Mouse (Mus musculus): ENCODE measurements around the gene Nop9.

The Nop9 gene

GRCm38 (mm10) chr14:55745180-55745860 is at the start of gene Nop9, which contains the start of gene Dhrs1:
Gene Nop9 (plus strand): TSS chr14:55745693.
Gene Dhrs1 (minus strand): TSS chr14:55745690.
- in situ Hi-C loops (cut with MboI; ENCODE audit: unreplicated experiment in 2 of 2), result no loop called here

DNA sequence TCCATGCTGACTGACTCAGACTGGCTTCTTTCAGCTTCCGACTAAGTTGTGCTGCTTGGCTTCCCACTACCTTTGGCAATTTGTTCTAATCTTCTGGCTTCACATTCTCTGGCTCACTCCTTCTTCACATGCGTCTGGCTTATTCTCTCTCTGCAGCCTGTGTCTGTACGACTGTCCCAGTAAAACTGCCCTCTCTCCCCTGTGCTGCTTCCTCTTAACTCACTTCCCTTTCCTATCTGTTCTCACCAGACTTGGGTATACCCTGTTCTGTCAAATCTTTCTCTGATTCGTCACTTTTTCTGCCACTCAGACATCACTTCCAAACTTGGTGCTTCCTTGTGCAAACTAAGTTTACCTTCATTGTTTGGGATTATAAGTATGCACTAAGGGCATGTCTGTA is 48.3 kb upstream of the Nop9 start:
- in situ Hi-C loops (cut with MboI; ENCODE audit: unreplicated experiment in 2 of 2), result no loop called here

- in situ Hi-C loops (cut with MboI; ENCODE audit: unreplicated experiment in 2 of 2), result no loop called here
Measured at GRCm38 (mm10) chr14:55701131-55701530, 44.4 kb upstream of the Nop9 start.

GRCm38 (mm10) chr14:55702761-55703160 is 42.7 kb upstream of the Nop9 start:
- in situ Hi-C loops (cut with MboI; ENCODE audit: unreplicated experiment in 2 of 2), result no loop called here

DNA sequence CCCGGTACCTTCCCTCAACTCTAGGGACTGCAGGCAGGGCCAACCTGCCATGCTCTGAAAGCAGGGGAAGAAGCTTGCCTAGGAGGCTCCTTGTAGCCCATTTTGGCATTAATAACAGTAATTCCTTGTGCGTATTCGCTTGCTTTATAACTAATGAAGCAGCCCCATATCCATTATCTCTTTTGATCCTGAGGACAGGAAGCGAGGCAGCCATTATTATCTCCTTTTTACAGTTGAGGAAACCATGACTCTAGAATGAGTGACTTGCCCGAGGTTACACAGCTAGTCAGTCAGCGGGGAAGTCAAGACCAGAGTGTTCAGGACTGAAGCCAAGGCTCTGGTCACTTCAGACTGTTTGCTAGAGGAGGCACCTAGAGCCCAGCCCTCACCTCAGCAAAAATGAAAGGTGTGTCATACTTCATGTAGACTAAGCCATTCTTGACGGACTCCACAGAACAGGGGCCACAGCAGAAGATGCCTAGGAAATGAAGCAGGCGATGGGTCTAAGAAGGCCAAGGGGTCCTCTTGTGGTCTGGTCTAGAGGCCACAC is 39.4 kb upstream of the Nop9 start:
- in situ Hi-C loops (cut with MboI; ENCODE audit: unreplicated experiment in 2 of 2), result no loop called here

- in situ Hi-C loops (cut with MboI; ENCODE audit: unreplicated experiment in 2 of 2), result no loop called here
Measured at GRCm38 (mm10) chr14:55707397-55707796, 38.1 kb upstream of the Nop9 start.

DNA sequence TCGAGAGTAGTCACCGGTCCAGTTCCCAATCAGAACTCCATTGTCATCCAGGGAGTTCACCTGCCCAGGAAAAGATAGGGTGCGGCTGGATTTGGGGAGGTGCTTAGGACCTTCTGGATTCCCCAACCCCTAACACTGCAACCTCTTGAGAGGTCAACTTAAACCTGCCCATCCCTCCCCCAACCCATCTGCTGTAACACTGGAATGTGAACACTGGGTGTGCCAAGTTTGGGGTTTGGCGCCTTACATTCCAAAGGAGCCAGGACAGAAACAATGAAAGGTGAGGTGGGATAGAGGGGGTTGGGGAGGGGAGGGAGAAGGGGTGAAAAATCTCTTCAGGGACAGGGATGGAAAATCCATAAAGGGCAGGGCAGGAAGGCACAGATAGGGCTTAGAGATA is 36.0 kb upstream of the Nop9 start:
- in situ Hi-C loops (cut with MboI; ENCODE audit: unreplicated experiment in 2 of 2), result no loop called here

- in situ Hi-C loops (cut with MboI; ENCODE audit: unreplicated experiment in 2 of 2), result no loop called here
Measured at GRCm38 (mm10) chr14:55711786-55712185, 33.7 kb upstream of the Nop9 start.

DNA sequence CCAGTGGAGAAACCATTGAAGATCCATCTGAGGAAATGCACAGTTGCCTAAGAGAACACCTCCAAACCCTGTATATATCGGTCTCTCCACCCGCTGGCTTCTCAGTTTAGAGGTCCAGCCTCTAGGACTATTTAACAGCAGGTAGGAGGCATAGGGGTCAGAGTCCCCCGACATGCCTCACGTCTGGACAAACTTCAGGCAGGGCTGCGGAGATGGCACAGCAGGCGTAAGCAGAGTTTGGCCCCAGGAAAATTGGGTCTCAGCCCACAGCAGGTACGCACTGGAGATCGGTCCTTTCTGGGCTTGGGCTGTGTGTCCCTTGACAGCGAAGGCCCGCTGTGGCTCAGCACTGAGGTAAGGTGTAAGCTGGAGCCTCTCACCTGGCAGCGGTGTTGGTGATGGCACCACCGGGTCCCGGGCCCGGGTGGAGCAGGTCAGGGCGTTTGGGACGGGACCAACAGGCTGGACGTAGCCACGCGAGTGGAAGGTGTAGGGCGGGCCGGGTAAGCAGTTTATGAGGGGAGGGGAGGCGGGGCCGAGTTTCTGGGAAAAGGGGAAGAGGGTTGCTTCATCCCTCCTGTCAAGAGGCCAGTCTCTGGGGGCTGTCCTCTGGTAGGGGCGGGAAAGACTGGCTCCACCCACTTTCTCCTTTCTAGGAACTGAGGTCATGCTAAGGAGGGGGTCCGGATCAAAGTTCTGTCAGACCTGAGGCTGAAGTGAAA is 32.3 kb upstream of the Nop9 start:
- in situ Hi-C loops (cut with MboI; ENCODE audit: unreplicated experiment in 2 of 2), result no loop called here

- in situ Hi-C loops (cut with MboI; ENCODE audit: unreplicated experiment in 2 of 2), result no loop called here
Measured at GRCm38 (mm10) chr14:55713729-55714122, 31.8 kb upstream of the Nop9 start, which contains the start of gene Tgm1. Gene Tgm1 (minus strand): TSS chr14:55713926.

GRCm38 (mm10) chr14:55714893-55715292 is 30.6 kb upstream of the Nop9 start:
- in situ Hi-C loops (cut with MboI; ENCODE audit: unreplicated experiment in 2 of 2), result no loop called here

DNA sequence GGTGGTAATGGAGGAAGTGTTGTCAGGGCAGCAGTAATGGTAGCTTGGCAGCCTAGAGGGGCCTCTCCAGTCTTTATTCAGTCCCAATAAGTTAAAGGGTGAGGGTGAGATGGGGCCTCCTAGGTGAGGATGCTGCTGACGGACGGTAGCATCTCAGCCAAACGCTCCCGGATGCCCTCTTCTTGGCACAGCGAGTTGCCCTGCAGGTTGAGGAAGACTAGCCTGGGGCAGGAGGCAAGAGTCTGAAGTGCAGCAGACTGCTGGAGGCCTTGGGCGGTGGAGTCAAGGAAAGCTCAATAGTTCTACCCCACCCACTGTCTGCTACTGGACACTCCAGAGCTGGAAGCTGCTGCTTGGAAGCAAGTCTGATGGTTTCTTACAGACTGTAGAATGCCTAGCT is 29.2 kb upstream of the Nop9 start:
- in situ Hi-C loops (cut with MboI; ENCODE audit: unreplicated experiment in 2 of 2), result no loop called here

DNA sequence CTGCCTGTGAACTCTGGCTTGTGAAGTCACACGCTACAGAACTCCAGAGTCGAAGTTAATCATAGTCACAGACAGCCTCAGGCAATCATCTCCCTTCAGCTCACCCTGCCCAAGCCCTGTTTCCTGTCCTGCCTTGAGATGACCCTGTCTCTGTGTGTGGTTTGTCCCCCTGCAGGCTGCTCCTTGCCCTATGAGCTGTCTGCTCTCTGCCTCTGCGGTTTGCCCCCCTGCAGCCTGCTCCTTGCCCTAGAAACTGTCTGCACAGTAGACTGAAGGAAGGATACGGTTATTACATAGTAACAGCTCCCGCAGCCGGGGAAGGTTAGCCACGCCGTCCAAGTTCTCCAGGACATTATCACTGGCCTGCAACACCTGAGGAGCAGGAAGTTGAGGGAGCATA is 28.6 kb upstream of the Nop9 start:
- in situ Hi-C loops (cut with MboI; ENCODE audit: unreplicated experiment in 2 of 2), result no loop called here

DNA sequence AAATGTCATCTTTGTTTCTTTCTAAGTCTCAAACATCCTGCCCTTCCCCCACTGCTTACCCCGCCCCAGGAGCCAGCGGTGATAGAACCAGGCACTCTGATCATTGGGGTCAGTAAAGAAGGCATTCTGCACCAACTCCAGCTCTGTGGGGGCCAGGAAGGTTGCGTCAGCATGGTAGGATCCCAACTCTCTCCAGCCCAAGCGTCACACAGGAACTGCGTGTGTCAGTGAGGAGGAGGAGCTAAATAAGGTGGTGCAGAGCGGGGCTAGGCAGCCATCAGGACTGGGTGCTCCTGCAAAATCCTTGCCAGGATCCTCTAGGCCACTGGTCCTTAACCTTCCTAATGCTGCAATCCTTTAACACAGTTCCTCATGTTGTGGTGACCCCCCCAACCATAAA is 25.8 kb upstream of the Nop9 start:
- in situ Hi-C loops (cut with MboI; ENCODE audit: unreplicated experiment in 2 of 2), result no loop called here

DNA sequence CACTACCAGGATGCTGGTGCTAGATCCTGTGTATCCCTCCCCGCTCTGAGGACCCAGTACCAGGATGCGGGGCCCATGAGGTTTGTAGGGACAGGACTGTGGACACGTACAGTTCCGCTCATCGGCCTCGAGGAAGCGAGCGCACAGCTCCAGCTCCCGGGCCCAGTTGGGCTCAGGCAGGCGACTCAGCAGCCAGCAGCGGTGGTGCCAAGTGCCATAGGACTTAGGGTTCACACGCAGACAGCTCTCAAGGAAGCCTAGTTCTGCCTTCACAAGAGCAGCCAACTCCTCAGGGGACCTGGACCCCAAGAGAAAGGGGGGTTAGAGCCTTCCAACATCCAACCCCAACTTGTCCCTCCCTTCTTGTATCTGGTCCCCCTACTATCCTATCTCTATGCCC is 24.8 kb upstream of the Nop9 start:
- in situ Hi-C loops (cut with MboI; ENCODE audit: unreplicated experiment in 2 of 2), result no loop called here

DNA sequence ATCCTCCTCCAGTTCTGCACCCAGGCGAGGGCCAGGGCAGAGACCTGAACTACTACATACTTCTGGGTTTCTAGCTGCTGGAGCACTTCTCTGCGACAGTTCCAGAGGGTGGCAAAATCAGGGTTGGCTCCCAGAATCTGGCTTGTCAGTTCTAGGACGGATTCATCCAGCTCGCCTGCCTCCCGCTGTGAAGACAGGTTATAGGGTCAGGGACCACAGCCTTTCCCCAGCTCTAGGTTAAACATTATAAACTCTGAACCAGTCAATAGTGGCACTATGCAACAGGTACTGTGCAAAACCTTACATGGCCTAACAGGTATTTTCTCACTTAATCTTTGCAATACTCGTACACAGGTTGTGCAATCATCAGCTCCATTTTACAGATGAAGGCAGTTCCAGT is 24.4 kb upstream of the Nop9 start:
- in situ Hi-C loops (cut with MboI; ENCODE audit: unreplicated experiment in 2 of 2), result no loop called here

- in situ Hi-C loops (cut with MboI; ENCODE audit: unreplicated experiment in 2 of 2), result no loop called here
Measured at GRCm38 (mm10) chr14:55721700-55722437, 23.6 kb upstream of the Nop9 start, which contains the start of gene Rabggta. Gene Rabggta (minus strand): TSS chr14:55722263.

DNA sequence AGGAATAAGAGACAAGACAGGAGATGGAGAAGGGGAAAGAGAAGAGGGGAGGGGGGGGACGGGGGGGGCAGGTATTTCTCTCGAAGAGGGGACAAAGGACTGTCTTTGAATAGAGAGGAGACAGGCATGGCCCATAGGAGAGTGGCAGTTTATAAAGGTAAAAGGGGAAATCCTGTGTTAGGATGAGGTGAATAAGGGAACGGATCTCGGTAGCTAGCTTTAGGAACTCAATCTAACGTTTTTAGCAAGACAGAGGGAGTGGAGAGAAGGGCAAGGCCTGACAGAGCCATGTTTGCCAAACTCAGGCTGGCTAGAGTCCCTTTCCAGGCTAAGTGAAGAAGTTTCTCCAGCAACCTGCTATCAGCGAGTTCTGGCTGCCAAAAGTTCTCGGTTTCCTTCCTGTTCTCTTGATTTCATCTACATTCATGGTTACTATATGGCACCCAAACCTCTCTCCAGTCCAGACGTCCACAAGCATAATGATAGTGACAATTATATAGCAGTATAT is 23.0 kb upstream of the Nop9 start:
- in situ Hi-C loops (cut with MboI; ENCODE audit: unreplicated experiment in 2 of 2), result no loop called here

GRCm38 (mm10) chr14:55723433-55723832 is 22.1 kb upstream of the Nop9 start:
- in situ Hi-C loops (cut with MboI; ENCODE audit: unreplicated experiment in 2 of 2), result no loop called here

DNA sequence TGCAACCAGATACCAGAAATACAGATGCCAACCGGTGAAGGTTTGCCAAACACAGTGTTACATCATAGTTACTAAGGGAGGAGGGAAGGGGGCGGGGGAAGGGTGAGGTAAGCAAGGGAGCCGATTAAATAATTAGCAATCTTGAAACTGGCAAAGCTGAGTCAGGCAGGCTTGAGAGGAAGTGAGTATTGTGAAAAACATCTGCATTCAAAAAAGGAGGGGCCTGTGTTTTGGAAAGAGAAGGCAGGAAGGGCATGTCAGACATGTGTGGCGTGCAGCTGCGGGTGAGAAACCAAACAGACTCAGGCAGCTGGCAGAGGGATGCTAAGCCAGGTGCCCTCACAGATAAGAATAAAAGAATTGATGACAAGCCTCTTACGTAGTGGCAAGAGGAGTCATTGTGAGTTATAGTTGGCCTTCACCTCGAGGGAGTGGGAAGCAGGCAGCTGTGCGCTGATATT is 21.1 kb upstream of the Nop9 start:
- in situ Hi-C loops (cut with MboI; ENCODE audit: unreplicated experiment in 2 of 2), result no loop called here

DNA sequence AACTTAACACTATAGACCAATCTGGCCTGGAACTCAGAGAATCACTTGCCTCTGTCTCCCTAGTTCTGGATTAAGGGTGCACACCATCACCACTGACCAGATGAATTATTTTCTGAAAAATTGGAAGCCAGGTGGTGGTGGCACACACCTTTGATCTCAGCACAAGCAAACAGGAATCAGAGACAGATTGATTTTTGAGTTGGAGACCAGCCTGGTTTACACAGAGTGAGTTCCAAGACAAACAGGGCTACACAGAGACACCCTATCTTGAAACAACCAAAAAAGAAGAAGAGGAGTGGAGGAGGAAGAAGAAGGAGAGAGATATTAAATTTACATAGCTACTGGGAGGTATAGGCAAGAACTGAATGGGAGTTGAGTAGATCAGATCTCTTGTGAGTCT is 19.2 kb upstream of the Nop9 start:
- in situ Hi-C loops (cut with MboI; ENCODE audit: unreplicated experiment in 2 of 2), result no loop called here

Data from v-Abl transformed pro-B cells (cell line).